Mouse (Mus musculus) Patski (cell line): ENCODE measurements around the gene 4921536K21Rik. TPM values are rescaled to one million over a fixed set of nuclear protein-coding genes. Genes with fewer than 3 reads are reported as not detected.

Experiments used
- ATAC-seq: fragments of 100-300 bp; one replicate; pipeline ENCODE4 v1.8.0; 2021
- CTCF ChIA-PET: fragments of 350-600 bp; sonication (Branson Sonifier 250); formaldehyde crosslinking; loops from one replicate; lab custom pipeline; 2022; ENCODE audit warnings: inconsistent platforms; lab: Charles Lee
- POLR2A ChIA-PET: fragments of 350-600 bp; sonication (Branson Sonifier 250); formaldehyde crosslinking; loops from one replicate; lab custom pipeline; 2022; ENCODE audit warnings: antibody characterized with exemption, inconsistent platforms; lab: Charles Lee
- DNase-seq: peaks from one replicate; pipeline ENCODE4 v3.0.0-alpha.2; 2011; ENCODE audit warnings: low read depth, low spot score
- H3K27me3 ChIP-seq: fragments of 371-371 bp; one replicate; pipeline ENCODE4 v1.5.1; 2021
- CTCF ChIP-seq: fragments of 100-300 bp; IDR thresholded peaks from one replicate; pipeline ENCODE4 v1.5.1; 2021
- in situ Hi-C: fragments of 300-500 bp; cut with MboI; formaldehyde crosslinking; loops from 3 replicates; pipeline ENCODE4 v1.11.1; 2018; ENCODE audit warnings: low pct_unique_long_range_greater_than_20kb, mixed read lengths
- polyA plus RNA-seq: library from polyadenylated mRNA; unstranded; gene quantifications from one replicate; pipeline ENCODE4 v1.2.3, GENCODE M21; 2021

4921536K21Rik gene
- polyA plus RNA-seq, 1 experiment from 2014 or later: 2.0 TPM

DNA sequence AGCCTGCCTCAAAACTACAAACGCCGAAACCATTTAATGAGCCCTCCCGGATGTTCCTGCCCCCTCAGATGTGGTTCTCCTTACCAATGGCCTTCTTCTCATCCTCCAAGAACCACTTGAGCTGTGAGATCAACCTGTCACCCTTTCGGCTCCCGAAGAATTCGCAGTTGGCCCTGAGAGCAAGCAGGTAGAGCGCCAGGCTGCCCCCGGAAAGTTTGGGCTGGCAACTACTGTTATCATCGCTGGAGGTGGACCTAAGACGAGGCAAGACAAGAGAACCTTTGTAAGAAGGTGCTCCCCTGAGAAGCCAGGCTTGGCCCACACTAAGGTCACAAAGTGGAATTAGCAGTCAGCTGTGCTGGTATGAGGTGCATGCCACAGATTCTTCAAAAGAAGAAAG, 31.0 kb upstream of the 4921536K21Rik start:
- ChIA-PET CTCF (interaction anchor here (3.4 kb wide), 1 partner anchor 11 kb away, joined by 10 read pairs; the partner anchor contains the start of gene Slc35e4), POLR2A (no interaction called here)
- in situ Hi-C loops: no loop called here
- no peak for TF ChIP-seq CTCF
- no peaks in the 10 kb centered on the region for H3K27me3 ChIP-seq
- ATAC-seq (no peak), DNase-seq (no peak)

DNA sequence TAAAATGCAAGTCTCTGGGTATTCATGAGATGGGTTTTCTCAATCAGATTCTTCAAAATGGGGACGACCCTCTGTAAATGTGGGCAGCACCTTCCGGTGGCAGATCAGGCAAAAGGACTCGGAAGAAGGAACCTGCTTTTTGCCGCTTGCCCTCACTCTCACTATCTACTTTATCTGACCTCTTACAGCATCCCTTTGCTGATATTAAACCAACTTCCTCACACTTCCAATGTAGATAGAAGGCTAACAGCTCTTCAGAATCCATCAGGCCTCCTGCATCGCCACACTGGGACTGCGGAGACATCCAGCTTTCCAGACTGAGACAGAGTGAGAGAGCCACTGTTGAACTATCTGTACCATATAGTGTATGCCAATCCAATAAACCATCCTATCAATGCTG, 27.8 kb upstream of the 4921536K21Rik start:
- in situ Hi-C loops: no loop called here
- POLR2A ChIA-PET: interaction anchor here (1.9 kb wide), 1 partner anchor 8 kb away, joined by 8 read pairs; the partner anchor contains the start of gene Tcn2
- no peaks in the 10 kb centered on the region for H3K27me3 ChIP-seq
- CTCF ChIA-PET: interaction anchor here (3.4 kb wide), 1 partner anchor 8 kb away, joined by 10 read pairs; the partner anchor contains the start of gene Slc35e4
- no peak for TF ChIP-seq CTCF
- DNase-seq: no peak
- no peak for ATAC-seq

DNA sequence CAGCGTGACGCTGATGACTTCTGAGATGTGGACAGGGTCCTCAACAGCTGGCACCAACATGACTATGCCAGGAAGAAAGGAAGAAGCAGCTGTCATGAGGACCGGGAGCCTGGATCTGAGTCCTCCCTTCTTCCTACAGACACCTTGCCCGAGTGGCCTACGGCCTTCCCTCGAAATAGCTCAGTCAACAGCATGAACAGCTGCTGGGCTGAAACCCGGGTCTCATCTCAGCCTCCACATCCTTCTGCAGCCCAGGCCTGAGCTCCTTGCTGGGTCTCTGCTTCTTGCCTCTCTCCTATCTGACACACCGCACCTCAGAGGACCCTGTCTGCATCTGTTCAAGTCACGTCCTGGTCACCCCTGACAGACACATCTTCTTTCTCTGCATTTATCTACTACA, 27.2 kb upstream of the 4921536K21Rik start:
- CTCF ChIA-PET: interaction anchor here (1.2 to 3.4 kb wide), 10 partner anchors 7 to 226 kb away, joined by 3 to 12 read pairs (median 4); partner anchors contain the start of genes Slc35e4 and Tcn2
- no peak for ATAC-seq
- no peak for TF ChIP-seq CTCF
- POLR2A ChIA-PET: interaction anchor here (1.9 kb wide), 1 partner anchor 9 kb away, joined by 8 read pairs; the partner anchor contains the start of gene Tcn2
- H3K27me3 ChIP-seq: no peaks in the 10 kb centered on the region
- DNase-seq: no peak
- in situ Hi-C loops: no loop called here

DNA sequence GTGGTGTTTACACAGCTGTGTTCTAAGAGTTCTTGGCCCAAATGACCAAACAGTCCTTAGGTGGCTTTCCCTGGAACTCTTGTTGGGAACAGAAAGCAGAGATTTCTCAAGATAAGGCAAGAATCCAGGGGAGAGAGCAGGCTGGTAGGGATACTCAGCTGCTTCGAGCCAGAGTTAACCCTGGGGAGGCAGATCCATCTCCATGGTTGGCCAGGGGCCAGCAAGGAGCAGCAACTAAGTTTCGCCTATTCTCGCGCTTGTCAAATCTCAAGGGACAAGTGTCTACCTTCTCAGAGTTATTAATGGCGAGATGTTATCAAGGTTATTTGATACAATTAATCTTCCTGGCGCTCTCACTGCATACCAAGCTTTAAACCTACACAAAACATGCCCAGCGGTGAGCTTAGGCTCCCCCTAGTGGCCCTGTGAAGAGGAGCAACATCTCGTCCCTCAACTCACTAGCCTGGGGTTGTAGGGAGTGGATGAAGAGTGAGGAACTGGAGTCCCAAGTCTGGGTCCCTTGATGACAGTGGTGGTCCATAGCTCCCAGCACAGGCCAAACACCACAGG, 26.5 kb upstream of the 4921536K21Rik start:
- no peaks in the 10 kb centered on the region for H3K27me3 ChIP-seq
- no peak for ATAC-seq
- ChIA-PET POLR2A (interaction anchor here (1.9 kb wide), 1 partner anchor 10 kb away, joined by 8 read pairs; the partner anchor contains the start of gene Tcn2), CTCF (interaction anchor here (0.7 to 2.2 kb wide), 12 partner anchors 10 to 226 kb away, joined by 3 to 12 read pairs (median 3); partner anchors contain the start of gene Tcn2)
- no peak for TF ChIP-seq CTCF
- DNase-seq: no peak
- in situ Hi-C loops: no loop called here

DNA sequence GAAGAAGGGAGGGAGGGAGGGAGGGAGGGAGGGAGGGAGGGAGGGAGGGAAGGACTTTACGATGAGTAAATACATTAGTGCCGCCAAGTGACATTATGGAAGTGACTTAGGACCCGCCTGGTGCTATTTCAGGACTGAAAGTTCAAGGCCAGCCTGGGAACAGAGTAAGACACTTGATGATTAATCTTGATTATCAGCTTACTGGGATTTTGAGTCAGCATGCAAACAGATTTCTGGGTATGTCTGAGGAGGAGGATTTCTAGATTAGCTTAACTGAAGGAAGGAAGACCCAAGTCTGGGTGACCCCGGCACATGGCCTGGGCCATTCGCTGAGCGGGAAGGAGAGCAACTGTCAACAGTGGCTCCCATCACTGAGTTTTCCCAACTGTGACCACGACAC, 25.6 kb upstream of the 4921536K21Rik start:
- no peak for ATAC-seq
- CTCF ChIA-PET: interaction anchor here (1.1 to 2.2 kb wide), 5 partner anchors 11 to 225 kb away, joined by 3 to 12 read pairs (median 3); partner anchors contain the start of gene Tcn2
- no peak for DNase-seq
- POLR2A ChIA-PET: no interaction called here
- no peaks in the 10 kb centered on the region for H3K27me3 ChIP-seq
- in situ Hi-C loops: no loop called here
- no peak for TF ChIP-seq CTCF

DNA sequence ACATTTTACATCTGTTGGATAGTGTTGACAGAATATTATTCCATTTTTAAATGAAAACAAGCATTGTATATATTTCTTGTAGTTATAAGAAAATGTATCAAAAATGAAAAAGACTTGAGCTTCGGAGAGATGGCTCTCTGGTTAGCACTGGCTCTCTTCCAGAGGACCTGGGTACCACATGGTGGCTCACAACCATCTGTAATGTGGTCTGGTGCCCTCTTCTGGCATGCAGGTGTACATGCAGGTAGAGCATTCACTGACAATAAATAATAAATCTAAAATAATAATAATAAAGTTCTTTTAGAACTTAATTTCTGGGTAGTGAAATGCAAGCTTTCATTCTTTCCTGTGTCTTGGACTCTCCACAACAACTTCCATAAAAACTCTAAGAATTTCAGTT, 23.8 kb upstream of the 4921536K21Rik start:
- in situ Hi-C loops: no loop called here
- TF ChIP-seq CTCF: no peak
- H3K27me3 ChIP-seq: no peaks in the 10 kb centered on the region
- no peak for DNase-seq
- no peak for ATAC-seq
- ChIA-PET POLR2A (no interaction called here), CTCF (interaction anchor here (0.9 to 1.0 kb wide), 2 partner anchors 26 to 37 kb away, joined by 3 to 6 read pairs; no protein-coding TSS in a partner anchor)

DNA sequence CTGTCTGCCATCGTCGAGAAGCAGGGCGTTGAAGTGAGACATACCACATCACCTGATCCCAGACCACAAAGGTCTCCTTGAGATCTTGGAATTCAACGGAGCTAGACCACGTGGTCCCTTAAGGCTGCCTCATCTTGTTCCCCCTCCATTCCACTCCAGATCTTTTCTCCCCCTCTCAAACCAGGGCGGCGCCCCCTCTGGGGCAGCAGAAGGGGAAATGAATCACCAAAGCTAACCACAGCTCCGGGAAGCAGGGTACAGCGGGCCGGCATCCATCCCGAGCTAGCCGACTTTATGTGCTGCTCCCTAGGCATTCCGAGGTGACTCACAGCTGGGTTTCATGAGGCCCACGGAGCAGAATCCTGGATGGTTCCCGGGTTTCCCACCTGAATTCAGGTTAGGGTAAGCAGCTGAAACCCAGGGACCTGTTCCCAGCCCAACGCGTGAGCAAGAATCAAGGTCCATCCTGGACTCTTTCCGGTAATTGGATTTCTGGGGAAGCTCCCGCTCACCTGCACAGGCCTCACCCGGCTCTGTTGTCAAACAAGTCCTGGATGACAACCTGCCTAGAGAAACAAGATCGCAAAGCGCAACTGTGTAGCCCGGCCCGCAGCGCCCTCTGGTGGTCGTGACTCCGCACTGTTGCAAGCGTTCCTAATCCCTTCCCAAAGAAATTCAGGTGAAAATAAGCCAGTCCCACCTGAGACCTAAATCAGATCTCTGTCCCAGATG, 19.4 kb upstream of the 4921536K21Rik start, which contains the start of gene Slc35e4:
Gene Slc35e4 (minus strand): TSS at position 556 of the 732 bp plus-strand sequence.
- peak; percentile 40 for ATAC-seq
- TF ChIP-seq CTCF: no peak
- peak; percentile 86 for DNase-seq
- ChIA-PET POLR2A (interaction anchor here (1.1 to 2.0 kb wide), 6 partner anchors 11 to 100 kb away, joined by 3 to 12 read pairs (median 4); partner anchors contain the start of genes 4921536K21Rik and Dusp18), CTCF (interaction anchor here (0.8 to 3.3 kb wide), 11 partner anchors 9 to 117 kb away, joined by 3 to 17 read pairs (median 6); partner anchors contain the start of genes 4921536K21Rik and Dusp18)
- in situ Hi-C loops: no loop called here
- no peaks in the 10 kb centered on the region for H3K27me3 ChIP-seq

DNA sequence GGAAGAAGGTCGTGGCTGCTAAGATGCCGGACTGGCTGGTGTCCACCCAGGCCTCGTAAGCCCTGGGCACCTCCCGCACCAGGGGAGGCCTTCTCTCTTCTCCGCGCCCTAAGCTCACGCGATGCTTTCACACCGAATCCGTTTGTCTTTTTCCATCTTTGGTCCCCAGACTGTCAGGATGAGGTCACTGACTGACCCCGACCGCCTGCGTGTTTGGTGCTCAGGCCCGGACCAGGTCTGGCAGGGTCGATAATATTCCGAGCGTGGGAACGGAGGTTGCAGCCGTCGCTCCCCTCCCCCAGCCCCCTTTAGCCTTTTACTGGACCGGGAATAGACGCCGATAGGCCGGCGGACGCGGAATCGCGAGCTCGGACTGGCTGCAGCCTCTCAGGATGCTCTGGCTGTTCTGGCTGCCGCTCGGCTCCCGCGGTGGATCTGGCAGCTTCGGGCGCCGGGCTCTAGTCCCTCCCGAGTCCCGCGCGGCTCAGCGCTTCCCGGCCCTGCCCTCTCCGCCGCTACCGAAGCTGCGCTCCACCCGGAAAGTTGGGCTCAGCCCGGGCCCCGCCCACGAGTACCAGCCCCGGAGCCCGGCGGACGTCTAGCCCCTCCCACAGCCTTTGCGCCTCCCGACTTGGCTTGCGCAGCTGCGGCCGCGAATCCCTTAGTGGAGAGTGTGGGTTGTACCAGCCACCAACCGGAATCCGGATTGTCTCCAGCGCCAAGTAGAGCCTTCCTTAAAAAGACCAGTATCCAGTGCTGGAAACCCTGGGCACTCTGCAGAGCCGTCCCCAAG, 18.6 kb upstream of the 4921536K21Rik start:
- no peak for TF ChIP-seq CTCF
- POLR2A ChIA-PET: interaction anchor here (1.1 to 2.0 kb wide), 5 partner anchors 10 to 99 kb away, joined by 3 to 12 read pairs (median 4); no protein-coding TSS in a partner anchor
- in situ Hi-C loops: no loop called here
- CTCF ChIA-PET: interaction anchor here (0.8 to 3.3 kb wide), 11 partner anchors 8 to 116 kb away, joined by 3 to 17 read pairs (median 6); partner anchors contain the start of genes 4921536K21Rik and Dusp18
- peak; percentile 77 for ATAC-seq
- DNase-seq: no peak
- H3K27me3 ChIP-seq: no peaks in the 10 kb centered on the region

DNA sequence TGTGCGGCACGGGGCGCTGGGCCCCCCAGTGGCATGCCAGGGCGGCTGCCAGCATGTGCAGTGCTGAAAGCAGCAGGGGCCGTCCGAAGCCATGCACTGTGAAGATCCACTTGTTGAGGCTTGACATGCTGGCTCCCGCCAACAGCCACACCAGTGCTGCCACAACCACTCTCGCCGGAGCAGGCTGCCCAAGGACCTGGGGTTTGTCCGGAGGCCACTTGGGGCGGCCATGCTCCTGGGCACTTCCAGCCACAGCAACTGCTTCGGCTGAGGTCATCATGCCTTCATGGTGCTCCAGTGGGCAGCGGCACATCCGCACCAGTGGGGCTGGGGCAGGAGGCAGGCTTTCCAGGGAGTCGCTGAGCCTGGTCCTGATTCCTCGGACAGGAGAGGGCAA, 18.0 kb upstream of the 4921536K21Rik start:
- DNase-seq: no peak
- in situ Hi-C loops: no loop called here

More for the DNA sequence above, 18.0 kb upstream of the 4921536K21Rik start:
- no peaks in the 10 kb centered on the region for H3K27me3 ChIP-seq
- CTCF ChIA-PET: interaction anchor here (3.2 to 3.3 kb wide), 2 partner anchors 10 to 34 kb away, joined by 15 to 17 read pairs; no protein-coding TSS in a partner anchor
- ATAC-seq: peak; percentile 32
- no peak for TF ChIP-seq CTCF
- POLR2A ChIA-PET: interaction anchor here (2.0 kb wide), 1 partner anchor 10 kb away, joined by 12 read pairs; no protein-coding TSS in a partner anchor
